Mouse (Mus musculus): Measurements from ENCODE around the gene Mrps12. TPM values are rescaled to one million over a fixed set of nuclear protein-coding genes. Genes with fewer than 3 reads are reported as not detected.
A peak's percentile ranks its signal among the peaks of the same experiment; 100 is the strongest.

The Mrps12 gene
- polyA plus RNA-seq, 1 experiment from 2014 or later: 152 TPM

- Histone ChIP-seq H3K4me3 (peak within 1 kb of the TSS; percentile 66), H3K4me1 (peaks cover 27% of the 10 kb centered on the region), H3K9me3 (replicated peaks) (no peaks in the 10 kb centered on the region), H3K36me3 (no peaks in the 10 kb centered on the region), H3K27me3 (ENCODE audit: low read depth, poor library complexity, severe bottlenecking) (peaks cover 30% of the 10 kb centered on the region), H3K27ac (peak within 1 kb of the TSS; percentile 78)
- peak; percentile 72 for DNase-seq (ENCODE audit: low spot score)
- 36% methylated on average over 30 of the region's 30 CpGs for WGBS
Observed at GRCm38 (mm10) chr7:28692545-28693320, 48.9 kb downstream of the Mrps12 start, which contains the start of gene Fbxo27. Fbxo27 (plus strand) TSS chr7:28692849.

- Histone ChIP-seq H3K9me3 (replicated peaks) (no peaks in the 10 kb centered on the region), H3K27ac (no peak overlapping the region), H3K4me1 (peaks cover 27% of the 10 kb centered on the region), H3K27me3 (ENCODE audit: low read depth, poor library complexity, severe bottlenecking) (peaks cover 30% of the 10 kb centered on the region), H3K4me3 (no peak overlapping the region), H3K36me3 (no peaks in the 10 kb centered on the region)
- 69% methylated on average over 7 of the region's 7 CpGs for WGBS
- no peak for DNase-seq (ENCODE audit: low spot score)
Observed at GRCm38 (mm10) chr7:28691075-28691474, 50.5 kb downstream of the Mrps12 start.

Other genes starting within 250 kb of the Mrps12 start
- gene Ifnl2, start 231.4 kb downstream of the Mrps12 start, polyA plus RNA-seq (2016; fragmentation: Nextera tagmentation; extraction: Ambion mirVana): not detected in 2 replicates
- gene Ifnl3, start 219.0 kb downstream of the Mrps12 start, polyA plus RNA-seq (2016; fragmentation: Nextera tagmentation; extraction: Ambion mirVana): not detected in 2 replicates
- not detected in 2 replicates for gene Sycn, start 200.9 kb downstream of the Mrps12 start, polyA plus RNA-seq (2016; fragmentation: Nextera tagmentation; extraction: Ambion mirVana)
- gene Nccrp1, start 194.6 kb downstream of the Mrps12 start, polyA plus RNA-seq (2016; fragmentation: Nextera tagmentation; extraction: Ambion mirVana): not detected in 2 replicates
- 38.2 and 40.2 TPM in 2 replicates for gene Samd4b, start 143.7 kb downstream of the Mrps12 start, polyA plus RNA-seq (2016; fragmentation: Nextera tagmentation; extraction: Ambion mirVana)
- 64.9 and 69.8 TPM in 2 replicates for gene Pak4, start 143.6 kb downstream of the Mrps12 start, polyA plus RNA-seq (2016; fragmentation: Nextera tagmentation; extraction: Ambion mirVana)
- not detected in 2 replicates for gene Acp7, start 110.5 kb downstream of the Mrps12 start, polyA plus RNA-seq (2016; fragmentation: Nextera tagmentation; extraction: Ambion mirVana)
- gene Fbxo27, start 49.0 kb downstream of the Mrps12 start, polyA plus RNA-seq (2016; fragmentation: Nextera tagmentation; extraction: Ambion mirVana): 4.7 and 6.3 TPM in 2 replicates
- 12.7 and 16.1 TPM in 2 replicates for gene Fbxo17, start 25.0 kb downstream of the Mrps12 start, polyA plus RNA-seq (2016; fragmentation: Nextera tagmentation; extraction: Ambion mirVana)
- 43.9 and 46.4 TPM in 2 replicates for gene Sars2, start 172 bp upstream of the Mrps12 start, polyA plus RNA-seq (2016; fragmentation: Nextera tagmentation; extraction: Ambion mirVana)
- not detected in 2 replicates for gene Ccer2, start 14.4 kb upstream of the Mrps12 start, polyA plus RNA-seq (2016; fragmentation: Nextera tagmentation; extraction: Ambion mirVana)
- gene Sirt2, start 24.9 kb upstream of the Mrps12 start, polyA plus RNA-seq (2016; fragmentation: Nextera tagmentation; extraction: Ambion mirVana): 59.8 and 74.5 TPM in 2 replicates
- gene Nfkbib, start 25.7 kb upstream of the Mrps12 start, polyA plus RNA-seq (2016; fragmentation: Nextera tagmentation; extraction: Ambion mirVana): 50.5 and 63.1 TPM in 2 replicates
- 2.7 and 3.0 TPM in 2 replicates for gene Rinl, start 47.1 kb upstream of the Mrps12 start, polyA plus RNA-seq (2016; fragmentation: Nextera tagmentation; extraction: Ambion mirVana)
- gene Hnrnpl, start 66.7 kb upstream of the Mrps12 start, polyA plus RNA-seq (2016; fragmentation: Nextera tagmentation; extraction: Ambion mirVana): 335 and 336 TPM in 2 replicates
- gene Ech1, start 83.4 kb upstream of the Mrps12 start, polyA plus RNA-seq (2016; fragmentation: Nextera tagmentation; extraction: Ambion mirVana): 69.1 and 90.7 TPM in 2 replicates
- gene Lgals4, start 92.0 kb upstream of the Mrps12 start, polyA plus RNA-seq (2016; fragmentation: Nextera tagmentation; extraction: Ambion mirVana): 2.7 and 4.1 TPM in 2 replicates
- 0.41 and 0.73 TPM in 2 replicates for gene Lgals7, start 122.0 kb upstream of the Mrps12 start, polyA plus RNA-seq (2016; fragmentation: Nextera tagmentation; extraction: Ambion mirVana)
- gene Capn12, start 139.6 kb upstream of the Mrps12 start, polyA plus RNA-seq (2016; fragmentation: Nextera tagmentation; extraction: Ambion mirVana): 0.44 and 0.48 TPM in 2 replicates
- gene Actn4, start 220.5 kb upstream of the Mrps12 start, polyA plus RNA-seq (2016; fragmentation: Nextera tagmentation; extraction: Ambion mirVana): 253 and 285 TPM in 2 replicates
- 446 and 467 TPM in 2 replicates for gene Eif3k, start 240.0 kb upstream of the Mrps12 start, polyA plus RNA-seq (2016; fragmentation: Nextera tagmentation; extraction: Ambion mirVana)
- gene Map4k1, start 240.2 kb upstream of the Mrps12 start, polyA plus RNA-seq (2016; fragmentation: Nextera tagmentation; extraction: Ambion mirVana): 18.9 and 19.4 TPM in 2 replicates

All from limb, embryonic 10.5 days (tissue).